Mouse (Mus musculus): ENCODE results near the gene Morf4l1.
"Not testable (repeated sequence)": the region's sequence is repeated elsewhere in the genome, so short reads cannot be mapped to it uniquely, and the experiment has no call there.

The Morf4l1 gene

DNA sequence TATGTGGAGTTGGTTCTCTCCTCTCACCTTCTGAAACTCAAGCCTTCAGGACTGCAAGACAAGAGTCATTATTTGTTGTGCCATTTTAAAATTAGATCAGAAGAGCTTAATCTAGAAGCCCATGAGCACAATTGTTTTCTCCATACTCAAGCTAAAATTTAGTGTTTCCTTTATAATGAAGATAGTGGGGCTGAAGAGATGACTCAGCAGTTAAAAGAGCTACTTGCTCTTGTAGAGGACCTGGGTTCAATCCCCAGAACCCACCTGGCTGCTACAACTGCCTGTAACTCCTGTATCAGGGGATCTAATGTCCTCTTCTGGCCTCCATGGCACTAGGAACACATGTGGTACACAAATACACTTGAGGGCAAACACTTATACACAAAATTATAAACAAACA lies 2.7 kb upstream of the Morf4l1 start:
- in situ Hi-C loops (cut with MboI; ENCODE audit: unreplicated experiment in 2 of 2): loop anchor here (10.0 to 25.0 kb wide), 4 partner anchors 412 to 1655 kb away; partner anchors contain the start of genes Tmed3 (in 2 of the 2), Gm20537 (in 1 of the 2), Mthfs (in 1 of the 2) and Zfp949 (in 1 of the 2)

DNA sequence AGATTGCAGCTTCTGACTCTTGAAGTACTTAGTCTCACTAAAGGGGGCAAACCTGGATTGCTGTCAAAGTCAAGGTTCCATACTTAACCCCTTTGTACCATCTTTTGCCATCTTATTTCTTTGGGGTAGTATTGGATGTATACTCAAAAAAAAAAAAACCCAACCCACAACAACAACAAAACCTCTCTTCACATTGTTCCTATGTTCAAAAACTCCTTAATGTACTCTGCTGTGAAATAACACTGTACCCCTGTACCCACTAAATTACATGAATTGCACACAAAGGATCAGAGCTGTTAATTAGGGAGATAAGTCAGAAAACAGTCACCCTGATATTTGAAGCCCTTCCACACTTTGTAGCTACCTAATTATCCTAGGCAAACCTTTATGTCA lies 730 bp upstream of the Morf4l1 start:
- in situ Hi-C loops (cut with MboI; ENCODE audit: unreplicated experiment in 2 of 2): loop anchor here (10.0 to 25.0 kb wide), 4 partner anchors 411 to 1653 kb away; partner anchors contain the start of genes Tmed3 (in 2 of the 2), Gm20537 (in 1 of the 2), Mthfs (in 1 of the 2) and Zfp949 (in 1 of the 2)

DNA sequence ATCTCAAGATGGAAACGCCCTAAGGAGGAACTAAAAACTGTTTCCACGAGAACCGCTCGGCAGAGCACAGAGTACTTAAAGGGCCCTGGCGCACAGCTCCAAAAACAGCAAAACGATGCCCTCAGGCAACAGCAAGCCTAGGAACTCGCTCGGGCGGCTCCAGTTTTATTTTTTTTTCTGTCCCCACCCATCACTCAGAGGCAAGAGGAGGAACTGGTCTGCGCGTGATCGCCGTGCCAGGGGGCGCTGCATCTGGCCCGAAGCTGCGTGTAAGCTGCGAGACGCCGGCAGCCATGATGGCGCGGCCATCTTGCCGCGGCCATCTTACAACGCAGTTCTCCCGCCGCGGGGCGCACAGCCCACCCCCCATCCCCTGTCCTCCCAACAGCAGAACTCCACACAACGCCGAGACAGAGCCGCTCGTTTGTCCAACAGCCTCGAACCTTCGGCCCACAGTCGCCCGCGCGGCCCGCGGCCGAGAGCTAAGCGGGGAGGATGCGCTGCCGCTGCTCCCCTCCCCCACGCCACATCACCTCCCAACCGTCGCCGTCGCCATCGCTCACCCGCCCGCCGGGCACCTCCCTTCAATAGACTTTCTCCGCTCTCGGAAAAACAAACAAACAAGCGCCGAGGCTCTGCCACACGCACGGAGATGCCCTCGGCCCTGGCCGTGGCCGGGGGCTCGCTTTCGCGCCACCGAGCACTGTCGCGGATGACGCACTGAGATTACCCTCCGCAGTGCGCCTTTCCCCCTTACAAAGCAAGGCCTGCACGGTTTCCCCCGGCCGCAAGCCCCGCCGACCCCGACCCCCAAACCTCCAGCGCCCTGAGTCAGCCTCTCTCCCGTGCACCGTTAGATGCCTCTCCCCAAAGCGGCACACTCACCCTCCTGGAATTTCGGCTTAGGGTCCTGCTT lies 665 bp downstream of the Morf4l1 start:
- in situ Hi-C loops (cut with MboI; ENCODE audit: unreplicated experiment in 2 of 2): loop anchor here (10.0 to 25.0 kb wide), 4 partner anchors 409 to 1652 kb away; partner anchors contain the start of genes Tmed3 (in 2 of the 2), Gm20537 (in 1 of the 2), Mthfs (in 1 of the 2) and Zfp949 (in 1 of the 2)

DNA sequence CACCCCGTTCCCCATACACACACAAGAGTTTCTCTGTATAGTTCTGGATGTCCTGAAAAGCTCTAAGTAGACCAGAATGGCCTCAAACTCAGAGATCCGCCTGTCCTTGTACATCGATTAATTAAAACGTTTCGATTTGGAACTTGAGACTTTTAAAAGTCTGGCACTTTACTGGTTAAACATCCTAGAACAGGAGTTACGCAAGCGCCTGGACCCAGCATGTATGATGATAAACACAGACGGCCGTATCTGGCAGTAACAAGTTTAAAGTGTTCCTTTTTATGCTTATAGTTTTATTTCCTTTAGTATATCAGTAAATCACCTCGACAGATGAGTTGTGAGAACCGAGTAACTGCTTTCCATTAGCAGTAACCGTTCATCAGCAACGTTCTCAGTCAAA lies 1.4 kb downstream of the Morf4l1 start:
- in situ Hi-C loops (cut with MboI; ENCODE audit: unreplicated experiment in 2 of 2): loop anchor here (10.0 to 25.0 kb wide), 4 partner anchors 408 to 1651 kb away; partner anchors contain the start of genes Tmed3 (in 2 of the 2), Gm20537 (in 1 of the 2), Mthfs (in 1 of the 2) and Zfp949 (in 1 of the 2)

DNA sequence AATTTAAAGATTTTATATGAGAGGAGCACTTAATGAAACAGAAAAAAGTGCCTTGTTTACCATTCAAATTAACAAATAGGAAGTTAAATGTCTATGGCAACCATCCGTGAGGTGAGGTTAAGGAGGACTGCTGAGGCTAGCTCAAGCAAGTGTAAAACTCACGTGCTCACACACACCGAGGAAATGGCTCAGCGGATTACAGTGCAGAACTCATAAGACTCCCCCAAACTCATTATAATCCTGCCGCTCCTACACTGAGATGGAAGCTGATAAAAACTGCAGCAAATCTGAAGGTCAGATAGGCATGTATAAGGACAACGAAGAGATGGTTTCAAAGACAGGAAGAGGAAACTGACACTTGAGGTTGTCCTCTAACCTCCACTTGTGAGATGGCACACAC lies 5.2 kb downstream of the Morf4l1 start:
- in situ Hi-C loops (cut with MboI; ENCODE audit: unreplicated experiment in 2 of 2): loop anchor here in 1 of 2 experiments (25.0 kb wide), 3 partner anchors 897 to 1647 kb away; partner anchors contain the start of genes Gm20537, Mthfs and Zfp949

DNA sequence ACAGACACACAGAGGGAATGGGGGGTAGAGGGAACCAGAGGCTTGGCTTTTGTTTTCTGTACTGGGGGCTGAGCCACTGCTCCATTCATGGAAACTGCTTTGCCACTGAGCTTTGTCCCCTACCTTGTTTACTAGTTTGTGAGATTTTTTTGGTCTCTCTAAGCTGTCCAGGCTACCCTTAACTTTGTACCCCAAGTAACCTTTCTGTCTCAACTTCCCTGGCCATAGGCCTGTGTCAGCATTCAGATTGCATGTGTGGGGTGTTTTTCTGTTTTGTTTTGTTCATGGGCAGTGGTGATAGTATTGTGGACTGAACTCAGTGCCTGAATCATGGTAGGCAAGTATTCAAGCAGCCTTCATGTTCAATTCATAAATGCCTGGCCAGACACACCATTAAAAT lies 6.3 kb downstream of the Morf4l1 start:
- in situ Hi-C loops (cut with MboI; ENCODE audit: unreplicated experiment in 2 of 2): loop anchor here in 1 of 2 experiments (25.0 kb wide), 3 partner anchors 896 to 1646 kb away; partner anchors contain the start of genes Gm20537, Mthfs and Zfp949

DNA sequence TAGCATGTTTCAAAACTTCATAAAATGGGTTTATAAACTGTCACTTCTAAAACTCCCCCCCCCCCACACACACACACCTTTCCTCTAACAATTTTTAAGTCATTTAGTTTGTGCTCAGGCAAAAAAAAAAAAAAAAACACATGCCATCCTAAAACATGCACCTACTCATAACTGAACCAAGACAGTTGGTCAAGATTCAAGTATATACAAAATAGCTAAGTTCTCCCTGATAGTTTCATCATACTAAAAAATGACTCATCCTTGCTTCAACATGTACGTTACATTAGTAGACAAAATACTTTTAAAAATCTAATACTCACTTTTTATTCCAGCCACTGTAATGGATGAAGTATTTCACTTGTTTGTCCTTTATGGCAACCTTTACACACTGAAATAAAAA lies 7.7 kb downstream of the Morf4l1 start:
- in situ Hi-C loops (cut with MboI; ENCODE audit: unreplicated experiment in 2 of 2): loop anchor here in 1 of 2 experiments (25.0 kb wide), 3 partner anchors 895 to 1645 kb away; partner anchors contain the start of genes Gm20537, Mthfs and Zfp949

DNA sequence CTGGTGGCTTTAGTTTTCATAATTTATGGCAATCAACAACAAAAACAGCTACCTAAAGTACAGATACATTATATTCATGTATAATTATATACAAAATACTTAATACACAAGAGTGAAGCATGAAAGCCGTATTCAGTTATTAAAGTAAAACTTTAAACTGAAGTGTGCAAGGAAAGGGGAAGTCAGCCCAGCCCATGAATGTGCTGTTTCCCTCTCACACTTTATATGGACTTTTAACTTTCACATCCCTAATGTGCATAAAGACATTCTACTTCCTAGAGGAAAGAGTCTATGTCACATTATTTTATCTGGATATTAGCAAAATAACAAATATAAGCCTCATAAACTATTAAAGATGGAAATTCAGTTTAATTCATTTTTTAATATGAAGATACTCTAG lies 9.1 kb downstream of the Morf4l1 start:
- in situ Hi-C loops (cut with MboI; ENCODE audit: unreplicated experiment in 2 of 2): loop anchor here in 1 of 2 experiments (25.0 kb wide), 3 partner anchors 893 to 1643 kb away; partner anchors contain the start of genes Gm20537, Mthfs and Zfp949

DNA sequence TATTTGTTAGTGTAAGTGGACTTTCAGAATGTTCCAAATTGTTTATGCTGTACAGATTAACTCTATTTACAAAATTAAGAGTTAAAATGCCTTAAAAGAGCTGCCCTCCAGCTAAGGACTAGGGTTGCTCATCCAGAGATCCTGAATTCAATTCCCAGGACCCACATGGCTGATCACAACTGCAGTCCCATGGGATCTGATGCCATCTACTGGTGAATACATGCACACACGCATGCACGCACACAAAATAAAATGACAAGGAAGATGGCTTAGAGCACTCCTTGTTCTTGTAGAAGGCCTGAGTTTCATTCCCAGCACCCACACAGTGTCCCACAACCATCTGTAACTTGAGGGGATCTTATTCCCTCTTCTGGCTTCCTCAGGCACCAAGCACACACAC lies 13.8 kb downstream of the Morf4l1 start:
- in situ Hi-C loops (cut with MboI; ENCODE audit: unreplicated experiment in 2 of 2): loop anchor here in 1 of 2 experiments (25.0 kb wide), 3 partner anchors 888 to 1638 kb away; partner anchors contain the start of genes Gm20537, Mthfs and Zfp949

DNA sequence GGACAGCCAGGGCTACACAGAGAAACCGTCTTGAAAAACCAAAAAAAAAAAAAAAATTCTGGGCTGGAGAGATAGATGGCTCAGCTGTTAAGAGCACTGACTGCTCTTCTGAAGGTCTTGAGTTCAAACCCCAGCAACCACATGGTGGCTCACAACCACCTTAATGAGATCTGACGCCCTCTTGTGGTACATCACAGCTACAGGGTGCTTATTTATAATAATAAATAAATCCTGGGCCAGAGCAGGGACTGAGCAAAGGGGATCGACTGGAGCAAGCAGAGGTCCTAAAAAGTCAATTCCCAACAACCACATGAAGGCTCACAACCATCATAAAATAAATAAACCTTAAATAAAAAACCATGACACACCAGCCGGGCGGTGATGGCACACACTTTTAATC lies 15.6 kb downstream of the Morf4l1 start:
- in situ Hi-C loops (cut with MboI; ENCODE audit: unreplicated experiment in 2 of 2): no loop called here

DNA sequence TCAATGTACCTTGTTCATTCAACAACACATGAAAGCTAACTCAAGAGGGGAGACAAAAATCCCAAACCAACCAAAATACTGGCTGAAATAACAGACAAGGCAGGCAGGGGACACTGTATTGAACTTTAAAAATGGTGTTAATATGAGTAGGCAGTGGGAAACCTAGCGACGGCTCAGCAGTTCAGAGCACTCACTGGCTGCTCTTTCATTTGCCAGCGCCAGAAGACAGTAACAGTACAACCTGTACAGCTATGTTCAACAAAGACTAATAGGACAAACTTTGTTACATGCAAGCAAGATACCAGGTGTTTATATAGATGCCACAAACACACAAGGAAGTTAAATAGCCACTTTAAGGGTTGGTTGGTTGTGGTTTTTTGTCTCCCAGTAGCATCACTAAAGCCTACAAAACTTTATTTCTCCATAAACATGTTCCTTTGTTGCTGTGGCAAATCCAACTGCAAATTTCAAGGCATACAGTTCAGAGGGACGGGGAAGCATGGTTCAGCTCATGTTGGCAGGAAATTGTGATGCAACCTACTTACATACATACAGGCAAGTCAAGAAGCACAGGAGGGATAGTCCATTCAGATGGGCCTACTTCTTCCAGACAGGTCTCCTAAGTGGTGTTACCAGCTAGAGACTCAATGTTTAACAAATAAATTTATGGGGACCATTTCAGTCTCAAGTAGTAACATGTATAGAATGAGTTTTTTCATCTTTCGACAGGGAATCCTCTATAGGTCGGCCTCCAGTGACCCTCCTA lies 25.1 kb downstream of the Morf4l1 start:
- in situ Hi-C loops (cut with MboI; ENCODE audit: unreplicated experiment in 2 of 2): no loop called here

DNA sequence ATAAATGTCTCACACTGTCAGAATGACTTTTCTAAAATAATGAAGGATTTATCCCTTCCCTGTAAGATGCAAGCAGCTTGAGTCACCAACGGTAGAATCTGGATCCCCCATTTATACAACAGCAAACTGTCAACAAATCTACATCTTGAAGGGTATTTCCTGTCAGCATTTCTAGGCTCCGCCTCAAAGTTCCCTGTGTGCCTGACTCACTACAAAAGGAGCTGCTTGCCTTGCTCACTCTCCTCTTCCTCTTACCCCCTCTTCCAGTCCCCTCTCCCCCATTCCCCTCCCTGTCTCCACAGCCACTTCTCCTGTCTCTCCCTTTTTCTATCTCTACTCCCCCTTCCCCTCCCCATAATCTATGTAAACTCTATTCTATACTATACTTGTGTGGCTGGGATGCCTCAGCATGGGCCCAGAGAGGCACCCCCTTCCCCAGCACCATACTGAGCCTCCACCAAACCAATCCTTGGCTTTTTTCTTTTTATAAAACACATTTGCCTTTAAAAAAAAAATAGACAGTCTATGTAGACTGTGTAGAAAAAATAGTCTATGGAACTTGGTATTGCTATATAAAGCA lies 26.6 kb downstream of the Morf4l1 start:
- in situ Hi-C loops (cut with MboI; ENCODE audit: unreplicated experiment in 2 of 2): no loop called here

DNA sequence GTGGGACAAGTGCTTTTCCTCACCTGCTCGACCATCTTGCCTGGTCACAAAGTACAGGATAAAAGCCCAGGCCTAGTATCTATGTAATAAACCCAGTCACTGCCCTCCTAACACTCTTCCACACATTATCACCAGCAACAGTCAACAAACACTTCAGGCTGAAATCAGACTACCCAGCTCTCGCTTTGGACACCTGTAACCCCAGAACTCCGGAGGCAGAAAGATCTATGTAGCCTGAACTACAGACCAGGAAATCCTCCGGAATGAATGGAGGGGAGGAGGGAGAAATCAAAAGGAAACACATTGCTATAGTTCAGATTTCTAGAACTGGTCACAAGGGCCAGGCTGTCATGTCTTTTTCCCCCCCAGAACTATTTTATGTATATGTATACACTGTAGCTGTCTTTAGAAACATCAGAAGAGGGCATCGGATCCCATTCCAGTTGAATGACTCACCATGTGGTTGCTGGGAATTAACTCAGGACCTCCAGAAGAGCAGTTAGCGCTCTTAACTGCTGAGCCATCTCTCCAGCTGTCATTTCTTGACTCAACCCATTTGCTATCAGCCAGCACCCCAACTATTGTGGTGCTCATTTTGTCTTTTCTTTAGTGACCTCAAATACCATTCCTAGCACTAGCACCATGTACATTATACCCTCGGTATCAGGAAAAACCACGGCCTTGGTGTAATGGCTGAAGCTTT lies 29.7 kb downstream of the Morf4l1 start:
- in situ Hi-C loops (cut with MboI; ENCODE audit: unreplicated experiment in 2 of 2): no loop called here

DNA sequence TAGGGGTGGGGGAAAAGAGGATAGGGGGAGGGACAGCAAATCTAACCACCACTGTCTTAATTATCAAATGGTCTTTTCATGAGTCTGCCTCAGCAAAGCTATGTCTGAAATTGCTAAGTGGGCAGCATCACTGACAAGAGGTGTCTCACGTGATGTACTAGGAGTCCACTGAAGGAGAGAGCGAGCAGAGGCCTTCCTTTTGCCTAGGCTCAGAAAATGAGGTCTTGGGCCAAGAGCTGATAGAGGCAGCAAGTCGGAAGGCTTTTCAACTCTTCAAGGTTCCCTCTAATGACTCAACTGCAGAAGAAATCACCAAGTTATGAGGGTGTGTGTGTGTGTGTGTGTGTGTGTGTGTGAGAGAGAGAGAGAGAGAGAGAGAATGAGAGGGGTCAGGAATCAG lies 30.4 kb downstream of the Morf4l1 start:
- in situ Hi-C loops (cut with MboI; ENCODE audit: unreplicated experiment in 2 of 2): no loop called here

DNA sequence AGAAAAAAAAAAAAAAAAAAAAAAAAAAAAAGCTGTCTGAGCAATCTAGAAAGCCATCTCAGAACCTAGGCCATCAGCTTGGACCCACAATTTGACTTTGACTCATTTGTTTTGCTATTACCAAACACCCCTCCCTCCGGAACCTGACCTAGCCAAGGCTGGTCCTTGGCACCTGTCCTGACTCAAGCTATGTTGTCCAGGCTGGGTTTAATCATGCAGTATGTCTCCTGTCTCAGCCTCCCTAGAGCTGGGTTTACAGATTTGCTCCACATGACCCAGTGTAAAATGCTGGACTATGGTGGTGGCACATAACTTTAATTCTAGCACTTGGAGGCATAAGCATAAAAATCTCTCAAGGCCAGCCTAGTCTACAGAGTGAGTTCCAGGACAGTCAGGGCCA lies 31.6 kb downstream of the Morf4l1 start:
- in situ Hi-C loops (cut with MboI; ENCODE audit: unreplicated experiment in 2 of 2): no loop called here

DNA sequence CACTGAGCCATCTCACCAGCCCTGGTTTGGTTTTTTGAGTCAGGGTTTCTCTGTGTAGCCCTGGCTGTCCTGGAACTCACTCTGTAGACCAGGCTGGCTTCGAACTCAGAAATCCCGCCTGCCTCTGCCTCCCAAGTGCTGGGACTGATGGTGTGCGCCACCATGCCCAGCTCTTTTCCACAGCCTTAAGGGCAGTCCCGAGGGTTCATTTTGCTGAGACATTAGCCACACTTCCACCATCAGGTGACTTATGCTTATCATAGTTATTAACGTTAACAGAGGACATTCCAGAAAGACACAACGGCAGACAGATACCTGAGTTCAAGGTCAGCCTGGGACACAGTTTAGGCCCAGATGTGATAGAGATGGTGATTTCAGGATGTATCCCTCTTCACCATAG lies 32.6 kb downstream of the Morf4l1 start:
- in situ Hi-C loops (cut with MboI; ENCODE audit: unreplicated experiment in 2 of 2): not testable (repeated sequence)

DNA sequence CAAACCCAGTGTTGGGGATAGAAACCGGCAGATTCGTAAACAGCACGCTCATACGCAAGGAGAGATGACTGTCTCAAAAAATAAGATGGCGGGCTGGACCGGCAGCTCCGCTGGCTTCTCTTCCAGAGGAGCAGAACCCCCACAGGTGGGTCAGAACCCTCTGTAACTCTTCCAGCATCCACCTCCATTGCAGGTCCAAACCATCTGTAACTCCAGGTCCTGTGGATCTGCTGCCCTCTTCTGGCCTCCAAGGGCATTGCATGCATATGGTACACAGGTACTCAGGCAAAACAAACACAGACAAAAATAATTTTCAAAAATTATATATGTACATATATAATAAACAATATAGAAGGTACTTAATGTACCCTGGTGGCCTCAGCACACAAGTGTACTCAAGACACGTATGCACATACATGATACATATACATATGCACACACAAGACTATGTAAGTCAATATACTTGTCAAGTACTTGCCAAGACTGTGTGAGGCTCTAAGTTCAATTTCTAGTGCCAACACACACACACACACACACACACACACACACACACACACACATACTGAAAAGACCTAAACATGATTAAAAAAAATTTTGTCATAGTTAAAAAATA lies 37.6 kb downstream of the Morf4l1 start:
- in situ Hi-C loops (cut with MboI; ENCODE audit: unreplicated experiment in 2 of 2): loop anchor here (5.0 kb wide), 1 partner anchor 250 kb away; no protein-coding TSS in a partner anchor

DNA sequence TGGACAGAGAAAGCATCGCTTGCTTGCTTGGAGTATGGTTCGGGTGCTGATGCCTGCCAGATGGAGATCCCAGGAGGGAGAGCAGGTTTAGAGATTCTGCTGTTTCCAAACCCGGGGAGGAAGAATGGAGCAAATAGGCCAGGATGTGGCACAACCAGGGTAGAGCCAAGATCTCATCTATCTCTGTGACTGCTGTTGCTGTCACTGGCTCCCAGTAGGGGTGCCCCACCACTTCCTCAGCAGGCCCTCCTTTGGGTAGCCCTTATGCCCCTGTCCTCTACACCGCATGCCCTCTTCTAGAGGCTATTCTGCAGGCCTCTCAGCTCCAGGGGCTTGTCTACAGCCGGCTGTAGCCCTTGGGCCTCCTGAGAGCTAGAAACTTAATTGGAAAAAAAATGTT lies 38.4 kb downstream of the Morf4l1 start:
- in situ Hi-C loops (cut with MboI; ENCODE audit: unreplicated experiment in 2 of 2): loop anchor here (5.0 kb wide), 1 partner anchor 249 kb away; no protein-coding TSS in a partner anchor

DNA sequence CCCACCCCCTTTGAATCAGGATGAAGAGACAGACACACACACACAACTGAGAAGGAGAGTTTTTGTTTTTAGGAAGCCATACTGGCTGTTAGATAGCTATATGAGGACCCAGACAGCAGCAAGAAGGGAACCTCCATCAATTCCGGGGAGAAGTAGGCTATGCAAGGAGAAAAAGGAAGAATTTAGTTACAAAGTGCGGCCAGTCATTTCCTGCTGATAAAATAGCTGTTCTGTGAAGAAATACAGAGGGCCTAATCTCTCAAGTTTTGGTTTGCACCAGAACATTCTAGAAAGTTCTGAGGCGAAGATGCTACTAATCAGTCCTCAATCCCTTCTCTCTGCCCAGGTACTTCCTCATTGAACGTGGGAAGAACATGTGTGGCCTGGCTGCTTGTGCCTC lies 39.2 kb downstream of the Morf4l1 start:
- in situ Hi-C loops (cut with MboI; ENCODE audit: unreplicated experiment in 2 of 2): loop anchor here (5.0 kb wide), 1 partner anchor 248 kb away; no protein-coding TSS in a partner anchor

Data from v-Abl transformed pro-B cells (cell line).